Mouse (Mus musculus) lung, postnatal 0 days (tissue): ENCODE measurements around the gene Hivep2.

Experiments
- CTCF ChIP-seq: IDR thresholded peaks from 2 replicates; pipeline ENCODE4 v1.5.1; 2016; ENCODE audit warnings: antibody characterized with exemption, mild to moderate bottlenecking
- EP300 ChIP-seq: IDR thresholded peaks from 2 replicates; pipeline ENCODE4 v1.6.1; 2016; ENCODE audit warnings: antibody characterized with exemption, mild to moderate bottlenecking, control low read depth

GRCm38 (mm10) chr10:14115846-14116245 lies 150.0 kb downstream of the Hivep2 start:
- TF ChIP-seq EP300 (no peak), CTCF (no peak)
